Mouse (Mus musculus): ENCODE data around the gene Grk1. TPM values are rescaled to one million over a fixed set of nuclear protein-coding genes. Genes with fewer than 3 reads are reported as not detected.

Grk1 gene
- not detected in 2 replicates for polyA plus RNA-seq (2014; fragmentation: Nextera tagmentation; extraction: Ambion mirVana)

DNA sequence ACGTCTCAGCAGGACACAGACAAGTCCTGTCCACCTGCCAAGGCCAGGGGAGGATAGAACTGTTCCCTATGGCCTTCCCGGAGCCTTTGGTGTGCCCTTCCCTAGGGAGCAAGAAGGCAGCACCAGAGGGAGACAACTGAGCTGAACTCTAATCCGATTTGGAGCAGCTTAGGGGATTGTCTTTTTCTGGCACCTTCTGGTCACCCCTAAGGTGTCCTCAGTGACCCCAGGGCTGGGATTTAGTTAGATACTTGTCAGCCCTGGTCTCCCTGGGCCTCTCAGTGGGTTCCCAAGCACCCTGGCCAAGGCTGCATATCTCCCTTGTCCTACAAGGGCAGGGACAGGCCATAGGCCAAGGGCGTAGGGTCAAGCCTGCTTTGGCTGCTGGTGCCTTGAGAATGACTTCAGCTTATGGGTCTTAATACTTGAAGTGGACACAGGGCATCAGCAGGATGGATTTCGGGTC is at the start of gene Grk1:
Grk1 (plus strand) TSS at position 416 of the 466 bp plus-strand sequence.
- Histone ChIP-seq H3K4me3 (replicated peaks; ENCODE audit: low read depth, low read length) (no peak within 1 kb of the TSS), H3K9ac (replicated peaks; ENCODE audit: low read length) (no peak within 1 kb of the TSS), H3K27ac (replicated peaks; ENCODE audit: low read depth, low read length) (no peak within 1 kb of the TSS), H3K36me3 (ENCODE audit: control insufficient read depth, insufficient read depth, low read length) (no peaks in the 10 kb centered on the region), H3K4me1 (ENCODE audit: control insufficient read depth, insufficient read depth, low read length) (no peaks in the 10 kb centered on the region), H3K27me3 (ENCODE audit: control insufficient read depth, insufficient read depth, low read length) (no peaks in the 10 kb centered on the region), H3K4me2 (ENCODE audit: low read length) (no peak within 1 kb of the TSS), H3K9me3 (ENCODE audit: control insufficient read depth, low read length) (no peaks in the 10 kb centered on the region)
- DNase-seq (no peak), ATAC-seq (ENCODE audit: low FRiP score, low TSS enrichment) (no peak)
- WGBS, result 76% methylated on average over 5 of the region's 5 CpGs

DNA sequence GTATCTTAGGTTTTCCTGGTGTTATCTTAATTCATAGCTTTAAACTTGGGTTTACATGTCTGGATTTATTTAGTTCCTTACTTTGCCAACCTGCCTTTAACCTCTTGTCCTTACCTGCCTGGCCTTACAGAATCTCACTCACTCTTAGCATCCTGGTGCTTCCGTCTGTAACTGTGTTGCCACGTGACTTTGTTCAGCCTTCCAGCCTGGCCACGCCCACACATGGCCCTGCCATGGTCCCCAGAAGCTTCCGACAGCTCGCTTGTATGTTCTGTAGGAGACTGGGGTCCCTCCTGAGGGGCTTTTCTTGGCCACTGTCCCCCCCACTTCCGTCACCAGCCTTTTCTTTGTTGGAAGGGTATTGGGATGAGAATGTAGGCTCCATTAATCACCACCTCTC is 48.7 kb upstream of the Grk1 start:
- Histone ChIP-seq H3K4me1 (ENCODE audit: control insufficient read depth, insufficient read depth, low read length) (no peaks in the 10 kb centered on the region), H3K4me3 (replicated peaks; ENCODE audit: low read depth, low read length) (no peak overlapping the region), H3K27ac (replicated peaks; ENCODE audit: low read depth, low read length) (no peak overlapping the region), H3K4me2 (ENCODE audit: low read length) (no peak overlapping the region), H3K36me3 (ENCODE audit: control insufficient read depth, insufficient read depth, low read length) (peaks cover 80% of the 10 kb centered on the region), H3K9ac (replicated peaks; ENCODE audit: low read length) (no peak overlapping the region), H3K27me3 (ENCODE audit: control insufficient read depth, insufficient read depth, low read length) (no peaks in the 10 kb centered on the region), H3K9me3 (ENCODE audit: control insufficient read depth, low read length) (no peaks in the 10 kb centered on the region)
- WGBS, result 87% methylated on average over 6 of the region's 6 CpGs
- ATAC-seq (ENCODE audit: low FRiP score, low TSS enrichment), result no peak
- no peak for DNase-seq

DNA sequence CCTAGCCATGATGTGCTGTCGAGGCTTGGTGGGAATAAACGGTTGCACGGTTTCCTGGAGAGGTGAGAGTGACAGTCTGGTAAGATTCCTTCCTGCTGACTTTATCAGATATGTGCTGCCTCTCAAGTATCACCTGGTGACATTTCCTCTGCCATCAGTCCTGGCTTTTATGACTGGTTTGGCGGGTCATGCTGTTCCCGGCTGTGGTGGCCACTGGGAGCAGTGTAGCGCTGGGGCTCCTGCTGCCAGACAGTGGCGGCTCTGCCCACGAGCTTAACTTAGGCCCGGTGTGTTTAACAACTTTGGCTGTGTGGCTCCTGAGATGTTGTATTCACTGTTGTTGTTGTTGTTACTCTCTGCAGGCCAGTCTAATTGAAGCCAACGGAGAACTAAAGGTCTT is 48.2 kb upstream of the Grk1 start:
- Histone ChIP-seq H3K9ac (replicated peaks; ENCODE audit: low read length) (no peak overlapping the region), H3K36me3 (ENCODE audit: control insufficient read depth, insufficient read depth, low read length) (peaks cover 80% of the 10 kb centered on the region), H3K9me3 (ENCODE audit: control insufficient read depth, low read length) (no peaks in the 10 kb centered on the region), H3K27ac (replicated peaks; ENCODE audit: low read depth, low read length) (no peak overlapping the region), H3K27me3 (ENCODE audit: control insufficient read depth, insufficient read depth, low read length) (no peaks in the 10 kb centered on the region), H3K4me1 (ENCODE audit: control insufficient read depth, insufficient read depth, low read length) (no peaks in the 10 kb centered on the region), H3K4me2 (ENCODE audit: low read length) (no peak overlapping the region), H3K4me3 (replicated peaks; ENCODE audit: low read depth, low read length) (no peak overlapping the region)
- ATAC-seq (ENCODE audit: low FRiP score, low TSS enrichment) (no peak), DNase-seq (no peak)
- WGBS, result 88% methylated on average over 10 of the region's 10 CpGs

DNA sequence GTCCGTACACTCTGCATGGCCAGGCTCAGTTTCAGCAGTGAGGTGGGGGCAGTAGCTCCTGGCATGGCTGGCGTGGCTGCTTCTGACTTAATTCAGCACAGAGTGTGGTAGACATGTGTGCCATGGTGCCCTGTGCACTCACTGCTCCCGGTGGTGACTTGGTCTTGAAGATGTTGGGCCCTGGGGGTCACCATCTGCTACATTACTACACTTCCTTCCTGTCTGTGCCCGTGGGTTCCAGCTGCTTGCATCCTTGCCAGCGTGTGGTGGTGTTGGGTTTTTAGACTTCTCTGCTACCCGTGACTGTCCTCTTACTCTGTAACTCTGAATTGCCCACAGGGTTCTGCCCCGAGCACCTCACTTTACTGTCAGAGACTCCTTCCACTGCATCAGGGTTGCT is 44.7 kb upstream of the Grk1 start:
- H3K9ac ChIP-seq (replicated peaks; ENCODE audit: low read length), result no peak overlapping the region
- 93% methylated on average over 7 of the region's 7 CpGs for WGBS
- H3K4me1 ChIP-seq (ENCODE audit: control insufficient read depth, insufficient read depth, low read length), result no peaks in the 10 kb centered on the region
- H3K27me3 ChIP-seq (ENCODE audit: control insufficient read depth, insufficient read depth, low read length), result no peaks in the 10 kb centered on the region
- H3K4me2 ChIP-seq (ENCODE audit: low read length), result no peak overlapping the region
- no peak overlapping the region for H3K4me3 ChIP-seq (replicated peaks; ENCODE audit: low read depth, low read length)
- H3K36me3 ChIP-seq (ENCODE audit: control insufficient read depth, insufficient read depth, low read length), result peaks cover 92% of the 10 kb centered on the region
- DNase-seq (no peak), ATAC-seq (ENCODE audit: low FRiP score, low TSS enrichment) (no peak)
- H3K9me3 ChIP-seq (ENCODE audit: control insufficient read depth, low read length), result no peaks in the 10 kb centered on the region
- no peak overlapping the region for H3K27ac ChIP-seq (replicated peaks; ENCODE audit: low read depth, low read length)

DNA sequence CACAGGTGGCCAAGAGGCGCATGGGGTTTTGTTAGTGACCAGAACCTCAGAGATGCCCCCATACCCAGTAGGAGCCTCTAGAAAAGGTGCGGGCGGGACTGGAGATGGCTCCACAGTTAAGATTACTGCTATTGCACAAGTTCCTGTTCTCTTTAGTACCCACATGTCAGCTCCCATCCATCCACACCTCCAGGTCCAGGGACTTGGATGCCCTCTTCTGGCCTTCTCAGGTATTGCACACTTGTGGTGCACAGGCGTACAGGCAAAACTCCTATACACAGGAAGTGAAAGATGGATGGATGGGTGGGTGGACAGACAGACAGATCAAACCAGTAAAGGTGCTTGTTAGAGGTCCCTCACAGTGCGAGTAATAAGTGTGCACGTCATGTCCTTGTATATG is 43.0 kb upstream of the Grk1 start:
- H3K36me3 ChIP-seq (ENCODE audit: control insufficient read depth, insufficient read depth, low read length), result peaks cover 92% of the 10 kb centered on the region
- DNase-seq, result no peak
- WGBS, result 98% methylated on average over 6 of the region's 6 CpGs

DNA sequence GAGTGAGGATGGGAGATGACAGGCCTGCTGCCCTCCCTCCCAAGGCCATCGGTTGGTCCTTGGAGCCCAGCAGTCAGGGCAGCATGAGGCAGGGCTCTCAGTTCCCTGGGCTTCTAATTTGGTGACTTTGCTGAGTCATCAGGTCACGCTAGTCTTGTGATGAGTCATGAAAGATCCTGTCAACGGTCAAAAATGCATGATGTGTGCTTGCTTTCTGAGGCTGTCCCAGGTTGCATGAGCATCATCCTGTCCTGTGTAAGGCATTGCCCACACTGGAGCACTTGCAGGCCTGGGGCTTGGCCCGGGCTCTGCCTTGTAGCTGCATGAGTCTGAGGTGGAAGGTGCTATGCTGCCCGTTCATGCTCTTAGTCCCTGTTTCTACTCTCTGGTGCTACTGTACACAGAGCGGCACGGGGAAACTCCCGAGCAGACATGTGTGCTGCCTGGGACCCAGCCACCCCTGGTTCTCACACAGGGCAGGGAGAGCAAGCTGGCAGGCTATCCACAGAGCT is 31.7 kb upstream of the Grk1 start:
- Histone ChIP-seq H3K4me2 (ENCODE audit: low read length) (no peak overlapping the region), H3K27me3 (ENCODE audit: control insufficient read depth, insufficient read depth, low read length) (no peaks in the 10 kb centered on the region), H3K27ac (replicated peaks; ENCODE audit: low read depth, low read length) (no peak overlapping the region), H3K9me3 (ENCODE audit: control insufficient read depth, low read length) (no peaks in the 10 kb centered on the region), H3K36me3 (ENCODE audit: control insufficient read depth, insufficient read depth, low read length) (peaks cover 89% of the 10 kb centered on the region), H3K9ac (replicated peaks; ENCODE audit: low read length) (no peak overlapping the region), H3K4me3 (replicated peaks; ENCODE audit: low read depth, low read length) (no peak overlapping the region), H3K4me1 (ENCODE audit: control insufficient read depth, insufficient read depth, low read length) (no peaks in the 10 kb centered on the region)
- no peak for ATAC-seq (ENCODE audit: low FRiP score, low TSS enrichment)
- 97% methylated on average over 8 of the region's 8 CpGs for WGBS
- no peak for DNase-seq

More for the DNA sequence above, 43.0 kb upstream of the Grk1 start:
- Histone ChIP-seq H3K4me3 (replicated peaks; ENCODE audit: low read depth, low read length) (no peak overlapping the region), H3K4me1 (ENCODE audit: control insufficient read depth, insufficient read depth, low read length) (no peaks in the 10 kb centered on the region), H3K27me3 (ENCODE audit: control insufficient read depth, insufficient read depth, low read length) (no peaks in the 10 kb centered on the region), H3K9me3 (ENCODE audit: control insufficient read depth, low read length) (no peaks in the 10 kb centered on the region), H3K4me2 (ENCODE audit: low read length) (no peak overlapping the region), H3K27ac (replicated peaks; ENCODE audit: low read depth, low read length) (no peak overlapping the region), H3K9ac (replicated peaks; ENCODE audit: low read length) (no peak overlapping the region)
- no peak for ATAC-seq (ENCODE audit: low FRiP score, low TSS enrichment)

DNA sequence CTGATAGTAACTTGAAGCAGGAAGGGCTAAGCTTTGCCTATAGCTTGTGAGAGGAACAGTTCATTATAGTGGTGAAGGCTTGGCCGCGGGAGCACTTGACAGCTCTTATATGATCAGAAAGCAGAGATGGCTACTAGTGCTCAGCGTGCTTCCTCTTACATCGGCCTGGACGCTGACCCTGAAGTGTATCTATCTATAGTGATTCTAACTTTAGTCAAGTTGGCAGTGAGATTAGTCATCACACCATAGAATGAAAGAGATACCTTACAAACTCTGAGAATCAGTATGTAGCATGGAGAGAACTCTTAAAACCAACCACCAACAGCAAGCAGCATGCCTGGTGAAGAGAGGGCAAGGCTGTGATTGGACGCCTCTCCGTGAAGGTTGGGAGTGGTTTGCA is 23.3 kb upstream of the Grk1 start:
- no peak overlapping the region for H3K9ac ChIP-seq (replicated peaks; ENCODE audit: low read length)
- no peaks in the 10 kb centered on the region for H3K4me1 ChIP-seq (ENCODE audit: control insufficient read depth, insufficient read depth, low read length)
- ATAC-seq (ENCODE audit: low FRiP score, low TSS enrichment) (no peak), DNase-seq (no peak)
- no peaks in the 10 kb centered on the region for H3K9me3 ChIP-seq (ENCODE audit: control insufficient read depth, low read length)
- 94% methylated on average over 7 of the region's 7 CpGs for WGBS
- H3K4me3 ChIP-seq (replicated peaks; ENCODE audit: low read depth, low read length), result no peak overlapping the region
- H3K27ac ChIP-seq (replicated peaks; ENCODE audit: low read depth, low read length), result no peak overlapping the region
- H3K36me3 ChIP-seq (ENCODE audit: control insufficient read depth, insufficient read depth, low read length), result peaks cover 27% of the 10 kb centered on the region
- H3K27me3 ChIP-seq (ENCODE audit: control insufficient read depth, insufficient read depth, low read length), result no peaks in the 10 kb centered on the region
- no peak overlapping the region for H3K4me2 ChIP-seq (ENCODE audit: low read length)

DNA sequence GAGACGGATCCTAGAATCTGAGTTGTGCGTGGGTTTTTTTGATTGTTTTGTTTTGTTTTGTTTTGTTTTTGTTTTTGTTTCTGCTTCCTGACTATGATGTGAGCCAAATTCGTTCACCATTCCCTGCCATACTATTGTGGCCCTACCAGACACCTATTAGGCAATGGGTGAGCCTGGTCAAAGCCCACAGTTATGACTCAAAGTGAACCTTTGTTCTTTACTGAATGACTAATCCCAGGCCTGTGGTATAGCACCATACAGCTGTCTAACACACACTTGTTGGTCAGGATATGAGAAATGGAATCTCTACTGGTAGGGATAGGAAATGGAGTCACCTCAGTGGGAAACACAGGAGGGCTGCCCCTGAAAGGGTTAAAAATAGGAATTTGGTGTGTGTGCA is 22.3 kb upstream of the Grk1 start:
- Histone ChIP-seq H3K4me2 (ENCODE audit: low read length) (no peak overlapping the region), H3K36me3 (ENCODE audit: control insufficient read depth, insufficient read depth, low read length) (peaks cover 21% of the 10 kb centered on the region), H3K4me1 (ENCODE audit: control insufficient read depth, insufficient read depth, low read length) (no peaks in the 10 kb centered on the region), H3K9me3 (ENCODE audit: control insufficient read depth, low read length) (no peaks in the 10 kb centered on the region), H3K27me3 (ENCODE audit: control insufficient read depth, insufficient read depth, low read length) (no peaks in the 10 kb centered on the region), H3K9ac (replicated peaks; ENCODE audit: low read length) (no peak overlapping the region), H3K27ac (replicated peaks; ENCODE audit: low read depth, low read length) (no peak overlapping the region), H3K4me3 (replicated peaks; ENCODE audit: low read depth, low read length) (no peak overlapping the region)
- no peak for ATAC-seq (ENCODE audit: low FRiP score, low TSS enrichment)
- WGBS, result 91% methylated on average over 3 of the region's 3 CpGs
- no peak for DNase-seq

DNA sequence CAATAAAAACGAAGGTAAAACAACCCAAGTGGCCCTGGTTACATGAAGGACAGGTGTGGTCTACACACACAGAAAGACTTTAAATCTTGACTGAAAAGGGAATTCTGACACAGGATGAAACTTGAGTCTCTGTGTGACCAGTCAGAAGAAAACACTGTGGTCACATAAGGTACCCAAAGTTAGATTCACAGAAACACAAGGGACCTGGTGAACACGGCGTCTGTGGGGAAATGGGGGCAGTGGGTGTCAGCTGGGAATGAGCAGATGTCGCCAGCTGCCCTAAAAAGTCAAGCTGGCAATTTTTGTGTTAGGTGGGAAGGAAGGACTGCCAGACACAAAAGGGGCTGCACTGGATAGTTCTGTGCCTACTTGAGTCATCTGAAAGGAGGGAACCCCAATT is 21.9 kb upstream of the Grk1 start:
- H3K4me3 ChIP-seq (replicated peaks; ENCODE audit: low read depth, low read length), result no peak overlapping the region
- no peak overlapping the region for H3K4me2 ChIP-seq (ENCODE audit: low read length)
- no peaks in the 10 kb centered on the region for H3K4me1 ChIP-seq (ENCODE audit: control insufficient read depth, insufficient read depth, low read length)
- no peaks in the 10 kb centered on the region for H3K9me3 ChIP-seq (ENCODE audit: control insufficient read depth, low read length)
- ATAC-seq (ENCODE audit: low FRiP score, low TSS enrichment), result no peak
- H3K27ac ChIP-seq (replicated peaks; ENCODE audit: low read depth, low read length), result no peak overlapping the region
- no peak overlapping the region for H3K9ac ChIP-seq (replicated peaks; ENCODE audit: low read length)
- H3K36me3 ChIP-seq (ENCODE audit: control insufficient read depth, insufficient read depth, low read length), result peaks cover 19% of the 10 kb centered on the region
- no peaks in the 10 kb centered on the region for H3K27me3 ChIP-seq (ENCODE audit: control insufficient read depth, insufficient read depth, low read length)
- no peak for DNase-seq
- WGBS, result 97% methylated on average over 4 of the region's 4 CpGs
